Mouse (Mus musculus) spleen, embryonic (tissue): ENCODE measurements around the gene Obsl1.

Source experiments
- CTCF ChIA-PET: fragments of 350-600 bp; sonication (Branson Sonifier 250); formaldehyde crosslinking; loops from one replicate; lab custom pipeline; 2022; lab: Charles Lee

The Obsl1 gene

DNA sequence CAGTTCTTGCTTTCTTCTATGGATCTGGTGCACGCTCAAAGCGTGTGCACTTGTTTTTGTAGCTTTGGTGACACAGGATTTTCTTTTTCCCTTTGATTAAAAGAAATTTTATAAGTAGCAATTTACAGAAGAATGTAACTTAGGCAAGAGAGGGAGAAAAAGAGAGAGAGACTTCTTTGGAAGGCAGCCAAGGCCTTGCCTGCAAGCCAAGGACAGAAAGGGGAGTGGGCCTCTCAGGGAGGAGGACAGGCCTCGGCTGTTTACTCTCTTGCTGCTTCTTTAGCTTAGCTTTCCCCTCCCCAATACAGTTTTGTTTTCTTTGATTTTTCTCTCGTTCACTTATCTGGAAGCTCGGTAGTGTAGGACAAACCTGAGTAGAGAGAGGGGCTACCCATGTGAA, 13.3 kb upstream of the Obsl1 start:
- CTCF ChIA-PET: interaction anchor here (1.5 kb wide), 1 partner anchor 41 kb away, joined by 7 read pairs; the partner anchor contains the start of genes Chpf and Tmem198

GRCm38 (mm10) chr1:75518427-75518826, 12.2 kb upstream of the Obsl1 start:
- CTCF ChIA-PET: no interaction called here

DNA sequence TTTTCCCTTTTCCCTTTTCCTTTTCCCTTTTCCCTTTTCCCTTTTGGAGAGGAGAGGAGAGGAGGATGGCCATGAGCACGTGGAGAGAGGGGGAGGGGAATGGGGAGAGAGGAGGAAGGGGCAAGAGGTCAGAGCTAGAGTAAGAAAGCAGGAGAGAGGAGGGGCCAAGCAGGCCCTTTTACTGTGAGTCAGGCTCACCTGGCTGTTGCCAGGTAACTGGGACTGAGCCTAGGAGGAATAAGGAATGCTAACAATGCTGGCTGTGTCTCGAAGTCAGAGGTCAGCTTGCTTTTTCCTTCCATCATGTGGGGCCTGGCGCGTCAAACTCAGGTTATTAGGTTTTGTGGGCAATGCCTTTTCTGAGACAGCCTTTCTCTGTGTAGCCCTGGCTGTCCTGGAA, 11.7 kb upstream of the Obsl1 start:
- CTCF ChIA-PET: no interaction called here

GRCm38 (mm10) chr1:75516703-75517380, 10.6 kb upstream of the Obsl1 start:
- CTCF ChIA-PET: no interaction called here

DNA sequence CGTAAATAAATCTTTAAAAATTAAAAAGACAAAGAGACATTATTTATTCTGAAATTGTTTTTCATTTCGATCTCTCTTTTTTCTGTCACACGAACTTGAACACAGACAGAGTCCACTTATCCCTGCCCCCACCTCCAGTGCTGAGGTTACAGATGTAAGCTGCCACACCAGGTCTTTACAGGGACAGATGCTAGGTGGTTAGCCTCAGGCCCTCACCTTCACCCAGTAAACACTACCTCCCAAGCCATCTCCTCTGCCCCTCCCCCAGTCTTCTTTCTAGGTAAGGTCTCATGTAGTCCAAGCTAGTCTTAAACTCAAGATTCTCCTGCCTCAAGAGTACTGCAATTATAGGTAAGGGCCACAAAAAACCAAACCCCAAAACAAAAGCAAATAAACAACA, 6.3 kb upstream of the Obsl1 start:
- CTCF ChIA-PET: no interaction called here

DNA sequence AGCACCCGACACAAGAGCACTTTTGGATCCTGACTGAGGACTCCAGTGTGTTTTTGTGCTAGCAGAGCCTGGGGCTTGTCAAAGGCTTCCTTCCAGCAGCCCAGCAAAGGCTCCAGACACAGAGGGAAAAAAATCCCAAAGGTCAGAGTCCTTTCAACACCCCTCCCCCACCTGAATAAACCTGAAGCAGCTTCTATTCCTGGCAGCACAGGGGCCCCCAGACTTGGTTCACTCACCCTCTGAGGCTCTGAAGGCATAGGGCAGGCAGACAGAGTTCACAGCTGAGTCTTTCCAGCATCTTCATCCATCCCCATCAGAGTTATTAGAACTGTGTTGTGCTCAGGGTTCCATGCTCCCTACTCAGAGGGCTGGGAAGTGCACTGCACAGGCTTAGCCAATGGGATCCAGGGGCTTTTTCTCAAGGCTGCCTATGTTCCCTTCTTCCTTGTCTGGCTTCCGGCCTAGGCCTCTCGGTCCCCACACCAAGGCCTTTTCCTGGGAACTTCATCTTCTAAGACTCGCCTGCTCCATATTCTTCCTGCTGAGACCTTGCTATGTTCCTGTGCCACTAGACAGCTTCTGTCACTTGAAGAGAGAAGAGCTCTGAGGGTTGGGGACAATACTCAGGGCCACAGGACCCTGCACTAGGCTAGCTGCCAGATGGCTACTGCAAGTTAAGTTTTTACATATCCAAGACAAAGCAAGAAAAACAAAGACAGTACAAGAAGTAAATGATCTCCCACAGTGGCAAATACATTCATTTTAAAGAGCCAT, 5.4 kb upstream of the Obsl1 start:
- CTCF ChIA-PET: no interaction called here

DNA sequence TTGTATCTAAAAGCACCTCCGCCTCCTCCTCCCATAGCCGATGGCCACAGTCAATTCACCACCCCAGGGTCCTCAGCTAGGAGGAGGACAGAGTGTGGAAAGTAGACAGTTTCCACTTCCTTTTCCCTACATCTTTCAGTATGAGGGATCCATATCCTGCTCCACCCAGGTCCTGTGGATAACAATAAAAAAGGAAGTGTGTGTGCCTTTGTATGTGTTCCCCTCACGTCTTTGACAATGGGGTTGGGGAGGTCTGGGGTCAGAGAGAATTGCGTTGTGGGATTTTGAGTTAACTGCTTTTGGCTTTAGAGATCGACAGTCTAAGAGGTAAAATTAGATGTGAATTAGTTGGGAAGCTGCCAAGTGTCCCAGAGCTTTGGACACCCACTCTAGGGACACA, 3.9 kb upstream of the Obsl1 start:
- CTCF ChIA-PET: interaction anchor here (0.7 kb wide), 1 partner anchor 49 kb away, joined by 9 read pairs; no protein-coding TSS in a partner anchor

DNA sequence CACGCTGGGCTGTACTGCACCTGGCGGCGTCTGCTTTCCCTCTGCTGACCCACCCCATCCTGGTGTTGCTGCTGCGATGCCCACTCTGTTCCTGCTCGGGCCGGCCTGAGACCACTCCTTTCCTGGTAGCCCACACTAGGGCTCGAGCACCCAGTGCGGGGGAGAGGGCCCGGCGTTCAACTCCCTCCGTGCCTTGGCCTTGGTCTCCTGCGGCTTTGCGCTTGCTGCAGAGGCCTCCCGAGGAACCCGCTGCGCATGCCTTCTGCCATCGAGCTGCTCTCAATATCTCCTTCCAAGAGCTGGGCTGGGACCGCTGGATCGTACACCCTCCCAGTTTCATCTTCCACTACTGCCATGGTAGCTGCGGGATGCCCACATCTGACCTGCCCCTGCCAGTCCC, 3.3 kb upstream of the Obsl1 start:
- CTCF ChIA-PET: no interaction called here

- CTCF ChIA-PET: no interaction called here
These were observed 754 bp upstream of the Obsl1 start, which contains the start of gene Inha for GRCm38 (mm10) chr1:75507006-75507405. TSS of gene Inha (plus strand) at chr1:75507077.

DNA sequence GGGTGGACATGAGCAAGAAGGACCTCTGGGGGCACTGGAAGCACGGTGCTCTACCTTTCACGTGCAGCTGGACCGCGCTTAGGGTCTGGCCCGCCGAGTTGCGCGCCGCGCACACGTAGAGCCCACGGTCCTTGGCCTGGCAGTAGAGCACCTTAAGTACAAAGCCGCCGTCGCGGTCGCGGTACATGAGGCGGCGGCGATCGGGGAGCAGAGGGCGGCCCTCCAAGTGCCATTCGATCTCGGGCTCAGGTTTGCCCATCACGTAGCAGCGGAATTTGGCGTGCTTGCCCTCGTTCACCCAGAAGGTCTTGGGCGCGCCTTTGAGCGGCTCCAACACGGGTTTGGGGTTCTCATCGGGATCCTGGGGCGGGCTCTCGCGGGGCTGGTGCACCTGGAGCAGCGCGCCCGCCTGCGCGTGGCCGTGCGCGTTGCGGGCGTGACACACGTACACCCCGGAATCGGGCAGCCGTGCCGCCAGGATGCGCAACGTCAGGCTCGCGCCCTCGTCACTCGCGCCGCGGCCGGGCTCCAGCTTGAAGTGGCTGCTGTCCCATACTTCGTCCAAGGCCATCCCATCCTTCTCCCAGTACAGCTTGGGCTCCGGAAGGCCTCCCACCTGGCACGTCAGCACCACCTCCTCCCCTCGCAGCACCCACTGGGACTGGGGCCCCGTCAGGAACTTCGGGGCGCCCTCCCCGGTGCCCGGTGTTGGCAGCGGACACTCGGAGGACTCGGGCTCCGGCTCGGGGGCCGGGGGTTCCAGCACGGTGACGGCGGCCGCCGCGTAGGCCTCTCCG, 895 bp downstream of the Obsl1 start:
- CTCF ChIA-PET: no interaction called here

- CTCF ChIA-PET: no interaction called here
These were observed 1.8 kb downstream of the Obsl1 start for GRCm38 (mm10) chr1:75504256-75505045.

- CTCF ChIA-PET: no interaction called here
These were observed 2.6 kb downstream of the Obsl1 start for GRCm38 (mm10) chr1:75503651-75503980.

DNA sequence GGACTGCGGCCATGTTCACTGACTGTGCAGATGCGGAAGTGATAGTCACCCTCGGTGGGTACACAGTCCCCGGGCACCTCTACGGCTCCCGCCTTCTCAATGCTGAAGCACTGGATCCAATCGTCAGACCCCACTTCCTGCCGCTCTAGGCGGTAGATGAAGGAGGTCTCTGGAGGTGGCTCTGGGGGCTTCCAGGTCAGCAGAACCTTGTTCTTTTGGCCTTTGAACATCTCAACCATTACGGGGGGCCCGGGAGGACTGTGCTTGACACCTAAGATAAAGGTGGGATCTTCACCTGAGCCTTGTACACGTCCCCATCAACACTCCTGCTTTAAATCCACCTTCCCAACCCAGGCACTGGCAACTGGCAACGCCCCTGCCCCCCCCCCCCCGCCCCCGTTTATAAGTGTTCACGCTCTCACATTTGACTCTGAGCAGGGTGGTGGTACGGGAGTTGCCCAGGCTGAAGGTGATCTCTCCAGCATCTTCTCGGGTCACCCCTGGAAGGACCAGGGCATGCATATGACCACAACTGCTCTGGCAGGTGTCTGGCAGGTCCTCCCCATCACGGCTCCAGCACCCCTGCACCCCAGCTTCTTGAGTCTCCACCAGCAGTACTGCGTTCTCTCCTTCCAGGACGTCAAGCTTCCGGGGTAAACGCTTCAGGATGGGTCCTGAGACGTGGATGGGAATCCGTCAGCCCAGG, 3.2 kb downstream of the Obsl1 start:
- CTCF ChIA-PET: no interaction called here

- CTCF ChIA-PET: no interaction called here
These were observed 4.3 kb downstream of the Obsl1 start for GRCm38 (mm10) chr1:75501905-75502304.

GRCm38 (mm10) chr1:75499441-75499840, 6.8 kb downstream of the Obsl1 start:
- CTCF ChIA-PET: no interaction called here

GRCm38 (mm10) chr1:75498897-75499296, 7.4 kb downstream of the Obsl1 start:
- CTCF ChIA-PET: no interaction called here

GRCm38 (mm10) chr1:75494878-75495548, 11.2 kb downstream of the Obsl1 start:
- CTCF ChIA-PET: no interaction called here

GRCm38 (mm10) chr1:75492579-75493170, 13.6 kb downstream of the Obsl1 start:
- CTCF ChIA-PET: no interaction called here

GRCm38 (mm10) chr1:75490785-75491551, 15.3 kb downstream of the Obsl1 start:
- CTCF ChIA-PET: interaction anchor here (0.8 kb wide), 1 partner anchor 13 kb away, joined by 3 read pairs; no protein-coding TSS in a partner anchor
